ENCODE assay signal across 10 mouse cellular contexts in the genomic region with DNA sequence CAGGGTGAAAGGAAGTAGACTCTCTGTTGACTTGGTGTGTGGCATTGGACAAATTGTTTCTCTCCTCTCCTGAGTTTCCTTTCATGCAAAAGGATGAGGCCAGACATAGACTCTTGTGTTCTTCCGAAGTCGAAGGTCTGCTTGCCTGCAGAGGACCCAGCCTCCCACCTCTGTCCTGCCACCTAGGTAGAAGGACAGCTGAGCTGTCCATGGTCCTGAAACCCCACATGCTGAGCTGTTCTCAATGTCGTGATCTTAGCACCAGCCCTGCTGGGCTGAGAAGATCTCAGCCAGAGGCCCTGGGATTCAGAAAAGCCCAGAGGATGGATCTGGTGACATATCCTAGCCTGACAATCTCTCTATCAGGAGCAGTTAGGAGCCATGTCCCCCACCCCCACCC. TPM values are rescaled to one million over a fixed set of nuclear protein-coding genes. Genes with fewer than 3 reads are reported as not detected.
DNase-seq lines count a peak whose midpoint lies in the region; ATAC-seq and TF ChIP-seq lines count a peak whose summit lies in the region.
"Had no signal": no experiment of that assay in that cellular context is flagged by ENCODE, and none has a peak within 500 bp of the region (broad histone marks: within the 10 kb centered on the region; RNA-seq: fewer than 3 reads in every experiment).

No protein-coding gene starts in this region.

- DNase-seq in kidney, adult 18-20 months, result peak; percentile 43
- peak; percentile 78 for DNase-seq in adrenal gland, postnatal 10 days
- peak; percentile 64 for DNase-seq in kidney, postnatal 0 days (ENCODE audit: low spot score)
- DNase-seq in retina, postnatal 1 day, result peak; percentile 60
- DNase-seq in left cerebral cortex, adult 9 months (ENCODE audit: low spot score in 2 of 2), result no peak

- peaks cover 57% of the 10 kb centered on the region for H3K27me3 ChIP-seq in kidney, embryonic 15.5 days
- peaks cover 26% of the 10 kb centered on the region for H3K27me3 ChIP-seq in kidney, postnatal 0 days (ENCODE audit: insufficient read depth, low read length)

- H3K4me3 ChIP-seq in kidney, embryonic 15.5 days (replicated peaks), result no peak overlapping the region
- no peak overlapping the region for H3K4me3 ChIP-seq in kidney, postnatal 0 days (replicated peaks; ENCODE audit: low read depth, low read length)
- H3K4me3 ChIP-seq: limb, embryonic 12.5 days had no signal

- ATAC-seq in kidney, embryonic 15.5 days (replicated peaks; ENCODE audit: low FRiP score), result no peak
- no peak for ATAC-seq in kidney, postnatal 0 days (replicated peaks; ENCODE audit: low FRiP score, low read depth)
- no peak for ATAC-seq in inflammation-experienced regulatory T-cells, adult 6 months
- no peak for ATAC-seq in erythroid progenitor cell, adult 5-6 weeks (replicated peaks; ENCODE audit: low FRiP score, poor library complexity, severe bottlenecking)

- no peak overlapping the region for H3K9ac ChIP-seq in kidney, embryonic 15.5 days
- no peak overlapping the region for H3K9ac ChIP-seq in kidney, postnatal 0 days (ENCODE audit: low read depth, low read length)
- H3K9ac ChIP-seq: limb, embryonic 12.5 days had no signal

- no peak overlapping the region for H3K27ac ChIP-seq in kidney, embryonic 15.5 days
- no peak overlapping the region for H3K27ac ChIP-seq in kidney, postnatal 0 days
- H3K27ac ChIP-seq: limb, embryonic 12.5 days had no signal

- no peaks in the 10 kb centered on the region for H3K9me3 ChIP-seq in kidney, embryonic 15.5 days (replicated peaks)
- H3K9me3 ChIP-seq in kidney, postnatal 0 days (replicated peaks; ENCODE audit: low read length), result no peaks in the 10 kb centered on the region
- H3K9me3 ChIP-seq: limb, embryonic 12.5 days had no signal

- peak; percentile 18; the same call in 1 of the 2 replicates for TF ChIP-seq CTCF in kidney, postnatal 0 days (IDR thresholded peaks at IDR 0.05; ENCODE audit: low read depth)

- no peaks in the 10 kb centered on the region for H3K36me3 ChIP-seq in kidney, embryonic 15.5 days
- no peaks in the 10 kb centered on the region for H3K36me3 ChIP-seq in kidney, postnatal 0 days (ENCODE audit: insufficient read depth, low read length)
- H3K36me3 ChIP-seq: limb, embryonic 12.5 days had no signal

- H3K4me2 ChIP-seq in kidney, embryonic 15.5 days, result no peak overlapping the region
- H3K4me2 ChIP-seq in kidney, postnatal 0 days (ENCODE audit: low read length), result no peak overlapping the region
- H3K4me2 ChIP-seq: limb, embryonic 12.5 days had no signal

- H3K4me1 ChIP-seq in kidney, embryonic 15.5 days, result no peaks in the 10 kb centered on the region
- H3K4me1 ChIP-seq in kidney, postnatal 0 days (replicated peaks; ENCODE audit: insufficient read depth, low read length), result no peaks in the 10 kb centered on the region
- H3K4me1 ChIP-seq: limb, embryonic 12.5 days had no signal

- 5% methylated on average over 3 of the region's 3 CpGs for WGBS in kidney, embryonic 15.5 days
- WGBS in kidney, postnatal 0 days, result 4% methylated on average over 3 of the region's 3 CpGs

RNA-seq across cellular contexts. Expression of a gene that starts 7.2 kb away (rescaled TPM):
- polyA plus RNA-seq in kidney, embryonic 15.5 days (2015; fragmentation: Nextera tagmentation; extraction: Ambion mirVana), result not detected in 2 replicates
- under 1 TPM in 1 of 2 experiments, not detected in 1; 0.45 TPM for total RNA-seq in adrenal gland, postnatal 10 days (2021)
- polyA plus RNA-seq in kidney, postnatal 0 days (2015; fragmentation: Nextera tagmentation; extraction: Ambion mirVana), result 0.14 TPM in 1 of 2 replicates, not detected in the other
- not detected for polyA plus RNA-seq in inflammation-experienced regulatory T-cells, adult 6 months (2017; shearing (Covaris generic))
- not detected in 2 replicates for total RNA-seq in erythroid progenitor cell, adult 5-6 weeks (2015; ENCODE audit: low replicate concordance)
- not detected in 2 replicates for total RNA-seq in erythroid progenitor cell, adult 5-6 weeks (2017; ENCODE audit: low replicate concordance)
- polyA plus RNA-seq: limb, embryonic 12.5 days had no signal

RNA-seq across cellular contexts. Expression of a gene that starts 17.8 kb away (rescaled TPM):
- not detected in 2 replicates for polyA plus RNA-seq in kidney, embryonic 15.5 days (2015; fragmentation: Nextera tagmentation; extraction: Ambion mirVana)
- total RNA-seq in adrenal gland, postnatal 10 days (2021), result not detected
- polyA plus RNA-seq in kidney, postnatal 0 days (2015; fragmentation: Nextera tagmentation; extraction: Ambion mirVana), result not detected in 2 replicates
- polyA plus RNA-seq in inflammation-experienced regulatory T-cells, adult 6 months (2017; shearing (Covaris generic)), result not detected
- not detected in 2 replicates for total RNA-seq in erythroid progenitor cell, adult 5-6 weeks (2015; ENCODE audit: low replicate concordance)
- not detected in 2 replicates for total RNA-seq in erythroid progenitor cell, adult 5-6 weeks (2017; ENCODE audit: low replicate concordance)
- polyA plus RNA-seq: limb, embryonic 12.5 days; small intestine, adult 2 months had no signal

RNA-seq across cellular contexts. Expression of a gene that starts 35.6 kb away (rescaled TPM):
- not detected in 2 replicates for polyA plus RNA-seq in kidney, embryonic 15.5 days (2015; fragmentation: Nextera tagmentation; extraction: Ambion mirVana)
- not detected for total RNA-seq in adrenal gland, postnatal 10 days (2021)
- polyA plus RNA-seq in kidney, postnatal 0 days (2015; fragmentation: Nextera tagmentation; extraction: Ambion mirVana), result not detected in 2 replicates
- polyA plus RNA-seq in inflammation-experienced regulatory T-cells, adult 6 months (2017; shearing (Covaris generic)), result under 1 TPM in 1 of 3 experiments, not detected in 2; 0.05 TPM
- total RNA-seq in erythroid progenitor cell, adult 5-6 weeks (2015; ENCODE audit: low replicate concordance), result not detected in 2 replicates
- total RNA-seq in erythroid progenitor cell, adult 5-6 weeks (2017; ENCODE audit: low replicate concordance), result not detected in 2 replicates
- polyA plus RNA-seq: limb, embryonic 12.5 days; small intestine, adult 2 months had no signal

RNA-seq across cellular contexts. Expression of a gene that starts 41.2 kb away (rescaled TPM):
- 80.4 and 83.9 TPM in 2 replicates for polyA plus RNA-seq in kidney, embryonic 15.5 days (2015; fragmentation: Nextera tagmentation; extraction: Ambion mirVana)
- total RNA-seq in adrenal gland, postnatal 10 days (2021), result 10 to 100 TPM; 64.3 to 72.7 TPM
- polyA plus RNA-seq in kidney, postnatal 0 days (2015; fragmentation: Nextera tagmentation; extraction: Ambion mirVana), result 87.0 and 95.2 TPM in 2 replicates
- 10 to 100 TPM; 60.7 to 78.9 (median 72.4) TPM for polyA plus RNA-seq in inflammation-experienced regulatory T-cells, adult 6 months (2017; shearing (Covaris generic))
- 13.0 and 16.3 TPM in 2 replicates for total RNA-seq in erythroid progenitor cell, adult 5-6 weeks (2015; ENCODE audit: low replicate concordance)
- total RNA-seq in erythroid progenitor cell, adult 5-6 weeks (2017; ENCODE audit: low replicate concordance), result 14.8 and 15.2 TPM in 2 replicates

Comparison
In these comparisons a context has a peak if more than half of its experiments do, and no peak if none do; other contexts are left out.
1. DNase-seq: peak in kidney, adult 18-20 months (single experiment), adrenal gland, postnatal 10 days (single experiment), kidney, postnatal 0 days (single experiment) and retina, postnatal 1 day (single experiment); none in left cerebral cortex, adult 9 months (0 of 2).